Mouse (Mus musculus) Muller cell, postnatal 12 days (primary cell): ENCODE results near the gene Pax2.

ENCODE experiments used
- DNase-seq: peaks from one replicate; pipeline ENCODE4 v3.0.0-alpha.2; 2015; ENCODE audit errors: inconsistent ontology term

Gene Pax2

DNA sequence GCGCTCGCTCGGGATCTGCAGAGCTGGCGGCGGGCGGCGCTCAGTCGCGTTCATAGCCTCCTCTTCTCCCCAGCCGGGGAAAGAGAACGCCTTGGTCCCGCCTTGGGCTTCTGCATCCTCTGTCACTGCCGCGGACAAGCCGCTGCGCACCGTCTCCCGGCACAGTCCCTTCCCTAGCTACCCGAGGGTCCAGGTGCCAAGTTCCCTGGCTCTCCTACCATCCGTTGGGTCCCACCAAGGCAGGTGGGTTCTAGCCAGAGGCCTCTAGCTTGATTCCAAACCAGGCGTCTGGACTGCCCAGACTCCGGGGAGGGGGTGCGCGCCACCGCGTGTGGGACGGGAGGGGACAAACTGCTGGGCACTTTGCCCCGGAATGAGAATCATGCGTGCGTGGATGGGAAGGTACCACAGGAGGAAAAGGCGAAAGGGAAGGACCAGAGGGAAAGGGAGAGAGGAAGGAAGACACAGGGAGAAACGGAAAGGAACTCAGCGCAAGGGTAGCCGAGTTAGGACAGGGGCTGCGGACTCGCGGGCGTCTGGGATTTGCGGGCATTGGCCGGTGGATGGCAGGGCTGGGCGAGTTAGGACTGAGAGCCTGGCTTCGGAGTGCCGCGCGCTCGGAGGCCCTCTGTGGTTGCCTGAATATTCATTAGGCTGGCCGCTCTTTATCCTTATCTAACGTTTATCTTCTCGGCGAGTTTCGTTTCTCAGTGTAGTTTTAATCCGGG lies at the start of gene Pax2:
Gene Pax2 (plus strand): TSS at position 353 of the 728 bp plus-strand sequence.
- peak; percentile 52 for DNase-seq

DNA sequence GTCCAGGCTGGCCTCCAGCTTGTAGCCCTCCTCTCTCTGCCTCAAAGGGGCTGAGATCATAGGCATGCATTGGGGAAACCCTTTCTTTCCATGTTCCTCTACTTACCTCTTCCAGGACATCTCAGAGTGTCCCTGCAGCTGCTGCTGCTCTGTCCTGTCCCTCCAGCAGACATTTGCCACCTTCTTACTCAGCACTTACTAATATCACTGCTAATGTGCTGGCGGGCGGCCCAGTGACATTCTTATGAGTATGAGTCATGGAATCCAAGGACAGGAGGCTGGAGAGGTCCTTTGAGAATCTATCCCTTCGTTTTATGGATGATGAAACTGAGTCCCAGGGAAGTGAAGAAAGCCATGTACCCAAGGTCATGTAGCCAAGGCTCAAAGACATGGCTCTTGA lies 47.0 kb upstream of the Pax2 start:
- DNase-seq = peak; percentile 92

GRCm38 (mm10) chr19:44716731-44717600 lies 38.9 kb upstream of the Pax2 start:
- no peak for DNase-seq

DNA sequence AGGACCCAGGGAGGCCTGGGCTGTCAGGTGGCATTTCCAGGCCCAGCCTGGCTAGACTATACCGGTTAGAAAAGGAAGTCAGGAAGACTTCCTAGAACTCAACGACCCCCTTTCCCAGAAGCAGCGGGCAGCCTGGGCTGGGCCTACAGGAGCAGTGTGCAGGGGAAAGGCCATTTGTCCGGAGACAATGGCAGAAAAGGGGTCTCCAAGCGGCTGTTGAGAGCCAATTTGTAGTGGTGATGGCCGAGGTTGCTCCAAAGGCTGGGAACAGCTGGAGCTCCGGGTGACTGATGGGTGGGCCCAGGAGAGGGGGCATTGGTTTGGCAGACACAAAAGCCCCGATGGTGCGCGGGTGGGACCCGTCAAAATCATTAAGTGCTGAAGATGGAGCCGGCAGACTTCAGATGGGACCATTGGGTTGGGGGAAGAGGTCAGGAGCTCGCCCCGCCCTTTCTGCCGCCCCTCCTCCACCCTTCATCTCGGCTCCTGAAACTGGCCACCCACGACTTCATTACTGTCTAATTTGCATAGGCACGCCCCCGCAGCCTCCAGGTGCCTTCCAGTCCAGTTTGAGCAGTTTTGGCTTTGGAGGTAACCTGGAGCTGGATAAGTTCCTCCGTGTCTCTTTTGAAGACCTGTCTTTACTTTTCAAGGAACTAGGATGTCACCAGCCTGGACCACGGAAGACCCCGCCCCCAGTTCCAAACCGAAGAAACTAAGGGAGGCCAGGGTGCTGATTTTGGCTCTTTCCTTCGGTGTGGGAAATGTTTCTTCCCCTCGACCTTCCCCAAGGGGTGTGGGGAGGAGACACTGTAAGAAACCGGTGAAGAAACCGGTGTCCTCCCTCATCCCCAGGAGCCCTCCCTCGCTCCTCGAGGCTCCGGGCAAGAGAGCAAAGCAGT lies 36.3 kb upstream of the Pax2 start:
- DNase-seq = no peak

- DNase-seq = peak; percentile 65
Measured at GRCm38 (mm10) chr19:44720194-44720521, 35.7 kb upstream of the Pax2 start.

DNA sequence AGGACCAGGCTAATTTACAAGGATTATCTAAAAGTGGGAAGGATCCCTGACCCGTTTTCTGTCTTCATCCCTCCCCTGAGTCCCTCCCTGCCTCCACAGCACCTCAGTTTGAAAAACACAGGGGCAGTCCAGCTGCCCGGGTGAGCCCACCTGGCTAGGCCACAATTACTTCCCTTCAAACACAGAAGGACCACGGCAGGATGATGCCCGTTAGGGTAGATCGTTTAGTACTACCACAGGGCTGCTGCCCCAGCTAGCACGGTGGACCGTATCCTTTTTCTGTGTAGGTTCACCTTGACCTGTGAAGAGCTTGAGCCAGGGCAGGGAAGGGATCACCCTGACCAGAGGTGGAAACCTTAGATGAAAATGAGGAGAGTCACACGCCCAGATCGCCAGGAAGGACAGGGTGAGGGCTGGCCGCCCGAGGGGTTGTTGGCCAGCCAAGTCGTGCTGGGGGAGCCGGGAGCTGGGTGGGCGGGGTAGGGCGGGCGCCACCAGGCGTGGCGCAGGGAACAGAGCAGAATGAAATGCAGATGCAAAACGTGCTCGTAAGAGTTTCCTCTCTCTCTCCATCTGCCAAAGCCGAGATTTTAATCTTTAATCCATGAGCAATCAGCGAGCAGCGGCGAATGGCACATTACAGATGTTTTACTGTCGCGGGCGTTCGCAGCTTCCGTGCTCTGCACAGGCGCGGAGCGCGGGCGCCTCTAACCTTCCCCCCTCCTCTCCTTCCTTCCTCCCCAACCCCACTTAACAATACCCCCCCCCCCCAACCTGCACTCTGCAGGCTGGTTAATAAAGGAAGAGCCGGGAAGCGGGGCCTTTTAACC lies 32.0 kb upstream of the Pax2 start:
- no peak for DNase-seq

GRCm38 (mm10) chr19:44725951-44726791 lies 29.7 kb upstream of the Pax2 start:
- DNase-seq = peak; percentile 77

- no peak for DNase-seq
Measured at GRCm38 (mm10) chr19:44734116-44734515, 21.7 kb upstream of the Pax2 start.

DNA sequence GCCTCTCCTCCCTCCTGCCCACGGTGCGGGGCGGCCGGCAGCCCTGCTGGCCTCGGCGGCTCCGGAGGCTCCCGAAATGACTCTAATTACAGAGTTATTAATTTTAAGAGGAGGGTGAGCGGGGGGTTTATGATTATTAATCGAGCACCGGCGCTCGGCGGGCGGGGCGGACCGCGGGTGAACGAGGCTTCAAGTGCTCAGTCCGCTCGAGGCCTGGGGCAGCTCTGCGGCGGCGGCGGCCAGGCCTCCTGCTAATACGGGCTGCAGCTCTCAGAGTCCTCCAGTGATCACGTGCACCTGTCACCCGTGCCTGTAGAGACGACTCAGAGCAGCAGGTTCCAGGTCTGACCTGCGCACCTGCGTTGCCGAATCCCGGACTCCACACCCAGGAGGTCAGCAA lies 21.2 kb upstream of the Pax2 start:
- DNase-seq = no peak

DNA sequence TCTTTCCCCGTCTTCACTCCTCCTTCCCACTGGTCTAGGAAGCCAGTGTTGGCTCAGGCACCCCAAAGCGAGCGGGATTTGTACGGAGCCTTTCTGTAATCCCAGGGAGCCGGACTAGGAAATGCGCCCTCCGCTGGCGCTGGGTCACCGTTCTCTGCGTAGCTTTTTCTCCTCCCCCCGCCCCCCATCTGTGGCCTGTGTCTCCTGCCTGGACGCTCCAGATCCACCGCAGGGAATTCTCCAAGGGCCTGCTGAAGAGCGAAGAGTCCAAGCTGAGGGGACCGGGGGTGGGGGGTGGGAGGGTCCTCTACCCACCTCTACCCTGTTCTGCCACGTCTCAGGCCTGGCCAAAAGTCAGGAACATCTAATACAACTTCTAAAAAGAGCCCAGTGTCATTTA lies 15.5 kb upstream of the Pax2 start:
- no peak for DNase-seq

DNA sequence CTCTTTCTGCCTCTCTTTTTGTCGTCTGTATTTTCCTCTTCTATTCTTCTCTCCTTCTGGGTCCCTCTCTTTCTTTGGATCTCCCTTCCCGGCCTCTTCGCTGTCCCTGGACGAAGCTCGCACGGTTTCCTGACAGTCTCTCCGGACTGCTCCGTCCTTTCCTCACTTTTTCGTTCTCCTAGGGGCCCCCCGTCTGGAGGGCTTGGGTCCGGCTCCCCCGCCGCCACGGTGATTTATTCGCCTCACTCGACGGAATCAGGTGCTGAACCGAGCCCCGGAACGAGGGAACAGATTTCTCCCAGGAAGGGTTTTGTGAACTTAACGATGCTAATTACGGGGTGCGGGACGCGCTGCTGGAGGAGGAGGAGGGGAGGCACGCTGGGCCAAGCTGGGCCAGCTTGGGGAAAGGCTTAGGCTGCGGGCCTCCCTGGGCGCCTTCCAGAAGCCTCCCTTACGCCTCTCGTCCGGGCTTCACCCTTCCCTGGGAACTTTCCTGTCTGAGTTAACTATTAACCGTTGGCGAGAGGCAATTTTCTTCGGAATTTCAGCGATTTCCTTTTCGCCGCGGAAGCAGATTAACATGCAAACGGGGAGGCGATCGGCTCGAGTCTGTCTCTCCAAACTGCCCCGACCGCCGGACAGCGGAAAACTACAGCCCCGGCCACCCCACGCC lies 14.6 kb upstream of the Pax2 start:
- DNase-seq = no peak

DNA sequence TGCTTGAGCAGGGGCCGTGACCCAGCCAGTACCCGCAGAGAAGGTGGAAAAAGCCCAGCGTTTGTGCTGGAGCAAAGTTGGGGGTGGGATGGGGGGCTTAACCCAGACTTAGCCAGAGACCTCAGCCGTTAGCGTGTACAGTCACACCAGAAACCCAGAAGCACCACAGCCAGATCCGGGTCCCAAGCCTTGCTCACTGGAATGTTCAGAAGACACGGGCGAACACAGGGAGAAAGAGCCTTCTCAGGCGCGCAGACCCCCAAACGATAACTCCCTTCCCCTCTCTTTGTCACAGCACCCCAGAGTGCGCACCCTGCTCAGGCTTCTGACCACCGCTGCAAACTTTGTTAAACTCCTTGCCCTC lies 14.1 kb upstream of the Pax2 start:
- no peak for DNase-seq

DNA sequence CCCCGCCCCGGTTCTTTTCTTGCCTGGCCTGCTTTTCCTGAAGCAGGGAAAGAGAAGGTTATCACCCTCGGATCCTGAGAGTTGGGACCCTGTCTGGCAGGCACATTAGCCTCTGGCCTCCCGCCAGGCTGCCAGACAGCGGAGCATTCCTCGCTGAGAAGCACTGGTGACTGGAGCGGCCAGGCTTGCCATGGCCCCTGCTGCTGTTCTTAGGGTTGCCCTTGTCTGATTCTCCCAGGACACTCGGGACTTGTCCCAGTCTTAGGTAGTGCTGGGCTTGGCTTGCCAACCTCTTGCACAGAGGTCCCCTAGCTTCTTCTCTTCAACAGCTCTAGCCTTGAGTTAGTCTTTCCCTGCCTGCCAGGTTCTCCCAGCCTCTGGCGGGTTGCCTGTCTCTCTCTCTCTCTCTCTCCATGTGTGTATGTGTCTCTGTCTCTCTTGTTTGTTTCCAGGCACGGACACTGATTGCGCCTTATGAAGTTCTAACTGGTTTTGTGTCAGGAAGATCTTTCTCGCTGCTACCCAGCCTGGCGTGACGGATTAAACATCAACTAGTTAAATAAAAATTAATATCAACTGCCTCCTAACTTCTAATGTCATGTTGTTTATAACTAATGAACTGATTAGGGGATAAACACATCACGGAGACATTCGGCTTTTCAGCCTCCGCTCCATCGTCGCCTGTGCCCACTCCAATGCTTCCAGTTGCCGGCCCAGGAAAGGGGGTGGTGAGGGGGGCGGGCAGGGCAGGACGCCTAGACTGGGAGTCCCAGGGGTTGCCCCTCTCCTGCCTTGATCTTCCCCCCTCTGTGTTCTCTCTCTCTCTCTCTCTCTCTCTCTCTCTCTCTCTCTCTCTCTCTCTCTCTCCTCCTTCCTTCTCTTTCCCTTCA lies 13.5 kb upstream of the Pax2 start:
- DNase-seq = no peak

DNA sequence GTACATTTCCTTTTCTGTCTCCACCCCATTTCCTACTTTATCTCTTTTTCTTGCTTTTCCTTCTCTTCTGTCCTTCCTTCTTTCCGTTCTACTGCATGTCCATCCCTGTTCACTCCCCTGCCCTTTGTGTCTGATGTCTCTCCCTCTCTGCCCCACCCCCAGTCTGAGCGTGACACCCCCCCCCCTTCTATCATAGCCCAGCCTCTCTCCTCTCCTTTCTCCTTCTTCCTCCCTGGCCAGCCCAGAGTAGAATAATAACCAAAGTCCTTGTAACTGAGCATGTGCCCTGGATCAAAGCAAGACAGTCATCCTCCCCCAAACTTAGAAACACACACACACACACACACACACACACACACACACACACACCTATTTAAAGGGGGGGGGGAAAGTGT lies 12.8 kb upstream of the Pax2 start:
- no peak for DNase-seq

- DNase-seq = no peak
Measured at GRCm38 (mm10) chr19:44743961-44744520, 11.8 kb upstream of the Pax2 start.

- DNase-seq = no peak
Measured at GRCm38 (mm10) chr19:44745741-44746140, 10.1 kb upstream of the Pax2 start.

DNA sequence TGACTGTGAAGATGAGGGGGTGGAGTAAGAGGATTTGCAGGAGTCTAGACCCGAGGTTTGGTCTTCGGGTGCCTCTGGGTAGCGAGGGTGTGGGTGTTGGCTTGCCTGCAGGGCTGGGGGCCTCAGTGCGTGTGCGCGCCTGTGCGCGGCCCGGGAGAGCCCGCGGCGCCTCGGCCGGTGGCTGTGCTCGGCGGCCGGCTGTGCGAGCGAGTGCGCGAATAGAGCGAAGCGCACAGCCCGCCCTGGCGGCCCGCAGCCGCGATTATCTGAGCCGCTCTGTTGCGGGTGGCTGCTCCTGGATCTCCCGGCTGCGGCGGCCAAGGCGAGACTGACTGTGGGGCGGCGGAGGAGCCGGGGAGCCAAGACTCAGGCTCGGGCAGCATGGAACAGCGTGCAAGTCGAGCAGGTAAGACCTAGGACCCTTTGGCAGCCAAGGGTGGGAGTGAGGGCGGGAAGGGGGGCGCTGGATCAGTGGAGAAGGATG lies 9.3 kb upstream of the Pax2 start:
- DNase-seq = no peak

GRCm38 (mm10) chr19:44747471-44747870 lies 8.4 kb upstream of the Pax2 start:
- DNase-seq = no peak
